Mouse (Mus musculus) adrenal gland, adult 8-10 months (tissue): Measurements from ENCODE around the gene Map7d1. TPM values are rescaled to one million over a fixed set of nuclear protein-coding genes. Genes with fewer than 3 reads are reported as not detected.

Source experiments
- DNase-seq: peaks from one replicate; pipeline ENCODE4 v3.0.0; 2022
- total RNA-seq, 4 experiments: library from RNA; stranded (reverse); gene quantifications; 2 replicates each; pipeline ENCODE4 v1.2.4; 2022

Gene Map7d1
- total RNA-seq, 4 experiments from 2014 or later = 55.4 to 81.7 (median 66.8) TPM

DNA sequence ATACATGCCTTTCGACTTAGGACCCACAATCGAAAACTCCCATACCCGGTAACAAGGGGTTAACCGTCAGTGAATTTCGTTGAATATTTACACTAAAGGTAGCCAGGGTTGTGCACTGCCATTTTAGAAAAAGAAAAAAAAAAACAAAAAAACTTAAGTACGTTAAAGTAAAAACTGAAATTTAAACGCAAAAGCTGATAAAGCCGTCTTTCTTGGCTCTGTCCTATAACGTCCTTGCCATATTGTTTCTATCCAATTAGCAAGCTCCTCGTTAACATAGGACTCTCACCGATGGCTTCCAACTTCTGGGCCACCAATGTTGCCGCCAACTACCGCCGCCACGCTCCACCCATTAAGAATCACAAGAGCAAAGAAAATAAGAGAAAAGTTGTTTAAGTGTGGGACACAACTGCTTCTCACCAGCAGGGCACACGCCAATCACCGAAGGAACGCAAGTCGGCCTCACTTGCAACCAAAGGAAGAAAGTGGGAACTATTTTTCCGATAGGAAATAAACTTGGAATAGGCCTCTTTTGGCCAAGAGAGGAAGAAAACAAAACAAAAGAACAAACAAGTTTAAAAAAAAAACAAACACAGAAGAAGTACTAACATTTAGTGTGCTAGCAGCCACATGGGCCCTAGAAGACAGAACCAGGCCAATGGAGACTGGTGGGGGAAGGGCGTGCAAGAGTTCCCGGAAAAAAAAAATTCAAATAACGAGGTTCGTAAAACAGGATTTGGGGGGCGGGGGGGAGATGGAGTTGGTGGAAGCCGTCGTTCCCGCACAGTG lies 54.4 kb downstream of the Map7d1 start:
- DNase-seq = no peak

DNA sequence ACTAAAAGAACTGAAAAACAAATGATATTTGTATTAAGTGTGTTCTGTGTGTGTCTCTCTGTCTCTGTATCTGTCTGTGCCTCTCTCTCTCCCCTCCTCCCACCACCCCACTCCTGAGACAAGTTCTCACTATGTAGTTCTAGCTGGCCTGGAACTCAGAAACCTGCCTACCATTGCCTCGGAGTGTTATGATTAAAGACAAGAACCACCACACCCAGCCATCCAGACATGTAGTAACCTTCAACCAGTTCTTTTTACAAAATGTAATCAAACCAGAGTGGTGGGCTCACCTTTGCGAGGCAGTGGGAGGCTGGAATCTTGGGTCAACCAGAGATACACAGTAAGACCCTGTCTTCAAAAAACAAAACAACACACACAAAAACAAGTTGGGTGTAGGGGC lies 55.5 kb downstream of the Map7d1 start:
- no peak for DNase-seq

DNA sequence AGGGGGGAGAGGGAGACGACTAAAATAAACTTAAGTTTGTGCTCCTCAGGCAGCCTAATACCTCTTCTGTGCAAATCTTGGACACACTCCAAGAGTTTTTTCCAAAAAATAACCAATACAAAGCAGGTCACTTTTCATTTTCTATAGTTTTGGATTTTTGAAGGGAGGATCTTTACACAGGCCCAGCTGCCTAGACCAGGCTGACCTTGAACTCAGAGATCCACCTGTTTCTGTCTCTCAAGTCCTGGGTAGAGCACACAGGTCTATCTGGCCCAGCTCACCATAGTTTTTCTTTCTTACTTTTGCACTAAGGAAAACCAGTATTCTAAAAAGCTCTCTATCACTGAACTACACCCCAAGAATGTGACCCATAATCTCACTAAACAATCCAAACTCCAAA lies 56.1 kb downstream of the Map7d1 start:
- no peak for DNase-seq

DNA sequence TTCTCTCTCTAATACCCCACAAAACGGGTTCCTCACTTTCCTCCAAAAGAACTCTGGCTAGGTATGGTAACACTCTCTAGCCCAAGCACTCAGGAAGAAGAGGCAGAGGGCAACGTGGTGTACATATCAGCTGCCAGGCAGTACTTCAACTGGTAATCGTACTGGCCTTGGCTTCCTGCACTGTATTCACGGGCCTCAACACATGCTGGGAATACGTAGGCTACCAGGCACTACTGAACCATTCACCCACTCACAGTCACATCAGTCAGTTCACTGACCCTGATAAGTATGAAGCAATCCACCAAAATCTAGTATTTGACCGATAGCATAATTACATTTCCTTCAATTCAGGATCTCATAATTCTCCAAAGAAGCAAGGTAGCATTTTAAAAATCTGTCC lies 56.6 kb downstream of the Map7d1 start:
- no peak for DNase-seq

DNA sequence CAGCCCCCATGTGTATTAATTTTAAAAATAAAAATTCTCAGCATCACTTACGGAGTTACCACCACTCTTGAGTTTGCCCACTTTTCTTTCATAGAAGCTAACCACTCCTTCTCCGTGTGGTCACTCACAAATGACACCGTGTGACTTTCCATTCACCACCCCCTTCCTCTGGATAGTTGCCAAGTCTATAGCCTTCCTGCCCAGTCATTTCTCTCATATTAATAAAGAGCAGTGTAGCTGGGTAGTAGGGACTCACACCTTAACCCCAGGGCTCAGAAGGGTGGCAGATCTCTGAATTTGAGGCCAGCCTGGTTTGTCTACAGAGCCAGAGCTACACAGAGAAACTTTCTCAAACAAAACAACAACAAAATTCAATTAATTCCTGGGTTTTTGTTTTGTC lies 58.7 kb downstream of the Map7d1 start:
- no peak for DNase-seq

DNA sequence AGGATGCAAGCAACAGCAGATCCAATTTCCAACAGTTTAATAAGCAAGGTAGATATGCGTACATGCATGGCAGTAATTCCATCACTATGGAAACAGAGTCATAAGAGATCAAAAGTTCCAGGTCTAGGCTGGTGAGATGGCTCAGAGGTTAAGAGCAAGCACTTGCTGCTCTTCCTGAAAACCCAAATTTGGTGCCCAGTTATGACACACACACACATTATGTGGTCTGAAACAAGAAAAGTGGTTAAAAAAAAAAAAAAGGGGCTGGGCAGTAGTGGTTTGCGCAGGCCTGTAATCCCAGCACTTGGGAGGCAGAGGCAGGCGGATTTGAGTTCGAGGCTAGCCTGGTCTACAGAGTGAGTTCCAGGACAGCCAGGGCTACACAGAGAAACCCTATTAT lies 61.2 kb downstream of the Map7d1 start:
- no peak for DNase-seq

DNA sequence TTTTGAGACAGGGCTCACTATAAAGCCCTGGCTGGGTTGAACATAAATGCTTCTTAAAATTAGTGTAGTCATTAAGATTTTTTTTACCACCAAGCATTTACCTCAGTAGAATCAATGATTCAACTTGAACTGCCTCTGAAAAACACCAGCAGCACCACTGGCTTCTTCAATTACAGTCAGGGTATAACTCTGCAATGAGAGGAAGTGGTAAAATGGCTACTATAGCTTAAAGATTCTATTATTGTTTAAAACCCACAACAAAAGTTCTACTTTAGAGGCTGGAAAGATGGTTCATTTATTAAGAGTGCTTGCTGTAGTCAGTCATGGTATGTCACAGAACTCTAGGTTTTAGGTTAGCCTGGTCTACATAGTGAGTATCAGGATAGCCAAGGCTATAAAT lies 61.9 kb downstream of the Map7d1 start:
- no peak for DNase-seq

DNA sequence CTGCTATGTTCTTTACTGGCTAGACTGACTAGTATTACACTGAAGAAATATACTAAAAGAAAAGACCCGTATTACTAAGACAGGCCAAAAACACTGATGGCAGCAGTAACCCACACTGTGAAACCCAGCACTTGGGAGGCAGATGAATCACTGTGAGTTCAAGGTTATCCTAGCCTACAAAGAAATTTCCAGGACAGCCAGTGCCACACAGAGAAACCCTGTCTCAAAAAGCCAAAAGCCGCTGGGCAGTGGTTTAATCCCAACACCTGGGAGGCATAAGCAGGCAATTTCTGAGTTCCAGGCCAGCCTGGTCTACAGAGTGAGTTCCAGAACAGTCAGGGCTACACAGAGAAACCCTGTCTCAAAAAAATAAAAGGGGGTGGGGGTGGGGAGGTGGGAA lies 65.5 kb downstream of the Map7d1 start:
- DNase-seq = no peak

DNA sequence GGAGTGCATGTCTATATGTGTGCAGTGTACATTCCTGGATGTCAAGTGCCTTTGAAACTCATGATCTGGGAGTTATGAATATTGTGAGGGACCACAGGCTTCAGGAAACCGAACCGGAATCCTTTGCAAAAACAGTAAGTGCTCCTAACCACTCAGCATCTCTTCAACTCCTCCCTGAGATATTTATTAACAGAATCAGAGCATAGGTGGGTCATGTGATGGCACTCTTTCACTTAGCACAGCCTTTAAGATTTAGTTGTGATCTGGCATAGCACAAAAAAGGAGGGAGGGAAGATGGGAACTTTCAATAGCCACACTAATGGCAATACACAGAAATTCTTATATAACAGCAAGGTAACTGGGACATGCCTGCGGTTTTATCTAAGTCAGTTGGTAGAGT lies 69.0 kb downstream of the Map7d1 start:
- DNase-seq = no peak

DNA sequence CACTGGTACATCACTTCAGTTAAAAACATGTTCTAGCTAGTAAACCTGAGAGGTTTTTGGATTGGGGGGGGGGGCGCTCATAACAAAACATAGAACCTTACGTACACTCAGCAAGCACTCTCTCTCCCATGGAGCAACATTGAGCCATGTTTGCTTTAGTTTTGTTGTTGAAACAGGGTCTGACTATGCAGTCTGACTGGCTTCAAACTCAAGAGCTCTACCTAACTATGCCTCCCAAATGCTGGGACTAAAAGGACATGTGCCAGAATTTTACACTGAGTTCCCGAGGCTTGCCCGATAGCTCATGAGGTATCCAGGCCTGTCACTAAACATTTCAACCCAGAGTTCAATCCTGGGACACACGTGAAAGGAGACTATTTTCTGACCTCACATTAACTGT lies 73.1 kb downstream of the Map7d1 start:
- no peak for DNase-seq

Other genes with a start within 250 kb of the Map7d1 start
- 1 to 10 TPM; 1.3 to 3.6 (median 2.8) TPM for gene Csf3r, start 231.8 kb downstream of the Map7d1 start, total RNA-seq
- 10 to 100 TPM; 64.2 to 74.4 (median 69.4) TPM for gene Mrps15, start 209.4 kb downstream of the Map7d1 start, total RNA-seq
- gene Oscp1, start 197.8 kb downstream of the Map7d1 start, total RNA-seq = 10 to 100 TPM in 2 of 4 experiments, 1 to 10 TPM in 2; 7.5 to 20.9 (median 14.9) TPM
- 10 to 100 TPM; 22.3 to 33.2 (median 30.7) TPM for gene Lsm10, start 159.7 kb downstream of the Map7d1 start, total RNA-seq
- gene Stk40, start 152.4 kb downstream of the Map7d1 start, total RNA-seq = 10 to 100 TPM; 33.9 to 38.7 (median 37.6) TPM
- 10 to 100 TPM; 21.1 to 32.2 (median 27.0) TPM for gene Eva1b, start 108.6 kb downstream of the Map7d1 start, total RNA-seq
- 1 to 10 TPM; 2.7 to 5.0 (median 4.3) TPM for gene Sh3d21, start 92.9 kb downstream of the Map7d1 start, total RNA-seq
- 100 to 1,000 TPM; 203 to 250 (median 221) TPM for gene Thrap3, start 53.6 kb downstream of the Map7d1 start, total RNA-seq
- gene Trappc3, start 6.0 kb upstream of the Map7d1 start, total RNA-seq = 100 to 1,000 TPM in 1 of 4 experiments, 10 to 100 TPM in 3; 94.1 to 101 (median 96.2) TPM
- 1 to 10 TPM; 3.5 to 4.6 (median 4.0) TPM for gene Col8a2, start 30.4 kb upstream of the Map7d1 start, total RNA-seq
- 10 to 100 TPM; 35.8 to 37.8 (median 37.2) TPM for gene Adprhl2, start 65.4 kb upstream of the Map7d1 start, total RNA-seq
- 1 to 10 TPM; 1.5 to 6.3 (median 5.2) TPM for gene Tekt2, start 69.3 kb upstream of the Map7d1 start, total RNA-seq
- 10 to 100 TPM; 17.7 to 32.3 (median 24.6) TPM for gene Ago3, start 173.2 kb upstream of the Map7d1 start, total RNA-seq
- 10 to 100 TPM; 40.4 to 47.4 (median 45.4) TPM for gene Ago1, start 212.2 kb upstream of the Map7d1 start, total RNA-seq